Mouse (Mus musculus): ENCODE data around the gene Tmem200b. TPM values are rescaled to one million over a fixed set of nuclear protein-coding genes. Genes with fewer than 3 reads are reported as not detected.

Gene Tmem200b
- total RNA-seq, 2 experiments from 2014 or later = 12.9 to 14.4 TPM

DNA sequence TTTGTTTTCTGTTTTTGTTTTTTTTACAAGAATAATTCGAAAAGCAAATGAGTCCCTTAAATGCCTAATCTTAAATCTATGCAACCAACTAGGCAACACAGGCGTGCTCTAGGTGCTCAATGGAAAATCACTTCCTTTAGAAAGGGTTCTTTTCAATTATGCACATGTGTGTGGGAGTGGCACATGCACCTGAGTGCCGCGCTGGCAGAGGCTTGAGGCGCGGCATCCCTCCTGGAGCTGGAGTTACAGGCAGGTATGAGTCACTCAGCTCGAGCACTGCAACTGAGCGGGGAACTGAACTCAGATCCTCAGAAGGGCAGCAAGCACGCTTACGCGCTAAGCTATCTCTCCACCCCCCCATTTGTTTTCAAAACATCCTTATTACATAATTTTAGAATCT lies 26.3 kb downstream of the Tmem200b start:
- DNase-seq (ENCODE audit: low spot score in 2 of 2) = no peak

- DNase-seq (ENCODE audit: low spot score in 2 of 2) = no peak
Observed at GRCm38 (mm10) chr4:131949903-131950302, 28.3 kb downstream of the Tmem200b start.

GRCm38 (mm10) chr4:131950657-131951056 lies 29.1 kb downstream of the Tmem200b start:
- no peak for DNase-seq (ENCODE audit: low spot score in 2 of 2)

DNA sequence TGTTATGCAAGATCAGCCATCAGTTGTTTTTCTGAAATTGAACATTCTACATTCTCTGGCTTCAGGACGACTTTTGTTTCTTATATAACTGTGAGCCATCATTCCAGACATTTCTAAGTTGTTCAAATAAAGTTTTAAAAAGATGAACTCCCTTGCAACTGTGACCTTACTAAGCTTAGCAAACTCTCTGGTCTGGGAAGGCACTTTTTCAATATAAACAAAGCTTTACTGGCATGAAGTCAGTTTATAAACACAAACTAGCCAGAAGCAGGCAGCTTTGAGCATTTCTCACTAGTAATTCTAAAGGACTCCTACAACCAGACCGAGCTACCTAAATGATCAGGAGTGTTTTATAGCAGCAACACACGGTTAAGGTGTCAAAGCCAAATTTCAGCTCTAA lies 35.6 kb downstream of the Tmem200b start:
- no peak for DNase-seq (ENCODE audit: low spot score in 2 of 2)

DNA sequence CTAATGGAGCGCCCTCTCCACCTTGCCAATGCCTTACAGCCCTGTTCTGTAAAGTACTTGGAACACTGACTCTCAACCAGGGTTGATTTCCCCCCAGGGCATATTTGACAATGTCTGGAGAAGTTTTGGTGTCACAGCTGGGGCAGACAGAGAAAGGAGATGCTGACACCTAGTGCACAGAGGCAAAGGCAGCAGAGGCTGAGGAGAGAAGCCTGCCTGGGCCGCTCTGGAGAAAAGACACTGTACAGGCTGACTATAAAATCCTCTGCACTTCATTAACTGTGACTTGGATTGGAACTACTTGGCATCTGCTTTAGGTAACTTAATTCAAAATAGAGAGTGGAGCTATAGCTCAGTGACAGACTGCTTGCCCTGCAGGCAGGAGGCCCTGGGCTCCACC lies 47.3 kb downstream of the Tmem200b start:
- no peak for DNase-seq (ENCODE audit: low spot score in 2 of 2)

DNA sequence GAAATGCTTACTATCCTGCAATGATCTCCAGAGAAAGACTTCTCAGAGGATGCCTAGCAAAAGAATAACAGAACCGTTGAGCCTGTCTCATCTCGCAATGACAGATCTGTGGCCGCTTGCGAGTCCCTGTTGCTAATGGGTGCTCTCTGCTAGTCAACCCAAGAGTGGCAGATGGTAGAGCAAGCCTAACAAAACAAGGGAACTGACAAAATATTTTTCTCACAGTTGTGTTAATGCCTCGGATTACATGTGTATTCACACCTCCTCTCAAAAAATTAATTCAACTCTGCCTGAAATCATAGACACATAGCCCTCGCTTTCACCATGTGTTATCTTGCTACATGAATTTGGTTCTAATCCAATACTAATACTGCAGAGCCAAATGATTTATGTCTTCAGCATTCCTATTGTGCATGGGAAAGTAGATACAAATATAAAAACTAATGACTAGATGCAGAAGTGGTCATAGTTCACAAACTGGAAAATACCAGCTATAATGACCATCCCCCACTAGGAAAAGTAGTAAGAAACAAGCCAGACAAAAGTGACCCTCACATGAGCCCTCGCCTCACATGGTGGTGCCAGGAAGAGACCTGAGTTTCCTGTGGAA lies 48.8 kb downstream of the Tmem200b start:
- no peak for DNase-seq (ENCODE audit: low spot score in 2 of 2)

Other genes starting within 250 kb of the Tmem200b start
- gene Ptpru, start 83.5 kb upstream of the Tmem200b start, total RNA-seq (2021) = 10 to 100 TPM; 61.3 to 64.8 TPM
- gene Mecr, start 78.3 kb upstream of the Tmem200b start, total RNA-seq (2021) = 10 to 100 TPM; 60.8 to 73.6 TPM
- gene Srsf4, start 48.2 kb upstream of the Tmem200b start, total RNA-seq (2021) = 10 to 100 TPM; 89.0 to 93.6 TPM
- under 1 TPM; 0.70 to 0.73 TPM for gene Gm10300, start 152.9 kb downstream of the Tmem200b start, total RNA-seq (2021)
- gene Epb41, start 153.6 kb downstream of the Tmem200b start, total RNA-seq (2021) = 10 to 100 TPM; 67.2 to 91.2 TPM
- gene Oprd1, start 222.7 kb downstream of the Tmem200b start, total RNA-seq (2021) = under 1 TPM; 0.50 to 0.59 TPM